ENCODE assay signal across 25 mouse cellular contexts in genomic region chrX:100524471-100524870, GRCm38 (mm10). TPM values are rescaled to one million over a fixed set of nuclear protein-coding genes. Genes with fewer than 3 reads are reported as not detected.
"Had no signal": no experiment of that assay in that cellular context is flagged by ENCODE, and none has a peak within 500 bp of the region (broad histone marks: within the 10 kb centered on the region; RNA-seq: fewer than 3 reads in every experiment).

Gene Dgat2l6, plus strand, starts transcription at chrX:100524838.

- H3K4me1 ChIP-seq: neural tube, embryonic 12.5 days; neural tube, embryonic 13.5 days; neural tube, embryonic 15.5 days; stomach, embryonic 15.5 days had no signal

- H3K27ac ChIP-seq: neural tube, embryonic 12.5 days; neural tube, embryonic 13.5 days; neural tube, embryonic 15.5 days; stomach, embryonic 15.5 days; stomach, postnatal 0 days had no signal

- H3K36me3 ChIP-seq: neural tube, embryonic 12.5 days; neural tube, embryonic 13.5 days; neural tube, embryonic 15.5 days; stomach, embryonic 15.5 days had no signal

- H3K9ac ChIP-seq: neural tube, embryonic 12.5 days; neural tube, embryonic 13.5 days; neural tube, embryonic 15.5 days; stomach, embryonic 15.5 days had no signal

- H3K4me2 ChIP-seq: neural tube, embryonic 12.5 days; neural tube, embryonic 13.5 days; neural tube, embryonic 15.5 days; stomach, embryonic 15.5 days had no signal

- H3K9me3 ChIP-seq: neural tube, embryonic 12.5 days; neural tube, embryonic 13.5 days; neural tube, embryonic 15.5 days; stomach, embryonic 15.5 days had no signal

- H3K4me3 ChIP-seq: neural tube, embryonic 12.5 days; neural tube, embryonic 13.5 days; neural tube, embryonic 15.5 days; stomach, embryonic 15.5 days had no signal

- DNase-seq: retina, postnatal 1 day; right cerebral cortex, adult 18-20 months; right cerebral cortex, postnatal 14 days; right cerebral cortex, postnatal 25 days; right cerebral cortex, postnatal 4 days; thymus, adult 18-20 months; thymus, adult 2 months; thymus, postnatal 14 days; thymus, postnatal 25 days; thymus, postnatal 36 days; thymus, postnatal 4 days had no signal

- H3K27me3 ChIP-seq: neural tube, embryonic 12.5 days had no signal

RNA-seq across cellular contexts. Expression of gene Dgat2l6, which starts in this region (rescaled TPM):
- total RNA-seq: neutrophil, adult 5-6 weeks had no signal
- polyA plus RNA-seq: neural tube, embryonic 12.5 days; neural tube, embryonic 13.5 days; neural tube, embryonic 14.5 days; neural tube, embryonic 15.5 days; small intestine, adult 2 months; spleen, adult 2 months; stomach, embryonic 14.5 days; stomach, embryonic 15.5 days; stomach, embryonic 16.5 days; testis, adult 2 months; thymus, adult 2 months; thymus, postnatal 0 days; urinary bladder, adult 2 months had no signal
